Mouse (Mus musculus): ENCODE data around the gene Tceanc. TPM values are rescaled to one million over a fixed set of nuclear protein-coding genes. Genes with fewer than 3 reads are reported as not detected.
"Not testable (repeated sequence)": the region's sequence is repeated elsewhere in the genome, so short reads cannot be mapped to it uniquely, and the experiment has no call there.

Gene Tceanc
- total and polyA plus RNA-seq, 2 experiments from 2014 or later: 3.0 to 4.6 TPM

DNA sequence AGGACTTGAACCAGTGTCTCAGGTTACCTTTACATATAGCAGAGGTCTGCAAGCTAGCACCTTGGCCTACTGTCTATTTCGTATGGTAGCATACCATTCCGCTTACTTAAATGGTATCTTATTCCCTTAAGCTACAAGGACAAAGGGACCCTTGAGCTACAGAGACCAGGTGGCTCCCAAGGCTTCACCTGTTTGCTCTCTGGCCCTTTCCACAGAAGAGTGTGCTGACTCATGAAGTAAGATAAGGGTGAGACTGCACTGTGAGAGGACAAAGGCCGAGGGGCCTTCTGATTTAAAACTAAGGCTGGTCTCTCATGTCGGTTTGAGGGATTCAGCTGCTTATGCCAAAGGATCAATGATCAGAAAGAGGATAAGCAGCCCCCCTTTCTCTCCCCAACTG is 15.1 kb upstream of the Tceanc start:
- DNase-seq (no peak), ATAC-seq (no peak)
- Histone ChIP-seq H3K9me3 (ENCODE audit: low read length) (no peaks in the 10 kb centered on the region), H3K36me3 (ENCODE audit: insufficient read depth) (no peaks in the 10 kb centered on the region), H3K4me2 (ENCODE audit: low read depth) (no peak overlapping the region), H3K4me1 (ENCODE audit: insufficient read depth) (no peaks in the 10 kb centered on the region), H3K9ac (no peak overlapping the region), H3K27me3 (ENCODE audit: insufficient read depth, low read length) (no peaks in the 10 kb centered on the region), H3K4me3 (ENCODE audit: low read depth, low read length) (no peak overlapping the region), H3K27ac (ENCODE audit: low read depth, low read length) (no peak overlapping the region)
- TF ChIP-seq CTCF (IDR thresholded peaks at IDR 0.05; ENCODE audit: low read depth): no peak
- whole genome bisulfite sequencing: 79% methylated on average over 4 of the region's 4 CpGs

DNA sequence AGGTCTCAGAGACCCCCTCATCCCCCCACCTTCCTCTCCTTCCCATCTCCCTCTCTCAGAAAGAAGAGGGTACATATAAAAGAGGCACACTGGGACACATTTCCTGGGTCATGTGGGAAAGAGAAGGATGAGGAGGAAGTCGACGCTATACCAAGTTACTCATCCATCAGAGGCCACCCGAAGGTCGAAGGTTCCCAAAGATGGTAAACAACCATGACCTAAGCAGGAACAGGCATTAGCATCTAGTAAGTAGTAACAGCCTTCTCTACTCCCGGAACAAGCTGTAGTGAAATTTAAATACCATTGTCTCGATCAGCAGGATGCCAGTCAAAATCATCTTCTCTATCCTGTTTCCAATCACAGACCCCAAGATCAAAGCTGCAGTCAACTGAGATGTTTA is 13.3 kb upstream of the Tceanc start:
- ATAC-seq (no peak), DNase-seq (no peak)
- Histone ChIP-seq H3K9ac (no peak overlapping the region), H3K27ac (ENCODE audit: low read depth, low read length) (no peak overlapping the region), H3K27me3 (ENCODE audit: insufficient read depth, low read length) (no peaks in the 10 kb centered on the region), H3K4me3 (ENCODE audit: low read depth, low read length) (no peak overlapping the region), H3K4me1 (ENCODE audit: insufficient read depth) (no peaks in the 10 kb centered on the region), H3K9me3 (ENCODE audit: low read length) (no peaks in the 10 kb centered on the region), H3K4me2 (ENCODE audit: low read depth) (no peak overlapping the region), H3K36me3 (ENCODE audit: insufficient read depth) (no peaks in the 10 kb centered on the region)
- TF ChIP-seq CTCF (IDR thresholded peaks at IDR 0.05; ENCODE audit: low read depth): no peak
- 53% methylated on average over 6 of the region's 6 CpGs for WGBS

DNA sequence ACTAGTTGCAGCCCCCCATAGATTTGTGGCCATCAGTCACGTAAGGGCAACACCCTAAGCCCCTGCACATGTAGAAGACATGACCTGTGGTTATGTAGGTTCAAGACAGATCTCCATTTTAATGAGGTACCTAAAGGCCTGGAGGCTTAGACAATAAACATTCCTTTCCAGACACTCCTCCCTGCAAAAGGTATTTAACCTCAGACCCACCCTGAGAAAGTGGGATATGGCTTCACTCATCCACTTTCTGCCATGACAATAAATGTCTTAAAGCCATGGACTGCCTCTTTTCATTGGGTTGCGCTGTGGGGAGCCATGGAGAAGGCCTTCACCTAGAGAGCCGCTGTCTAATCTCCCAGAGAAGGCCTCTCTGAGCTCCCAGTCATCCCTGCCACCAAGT is 9.8 kb upstream of the Tceanc start:
- ATAC-seq: no peak
- no peak overlapping the region for H3K4me2 ChIP-seq (ENCODE audit: low read depth)
- no peaks in the 10 kb centered on the region for H3K36me3 ChIP-seq (ENCODE audit: insufficient read depth)
- 91% methylated on average over 3 of the region's 3 CpGs for WGBS
- no peaks in the 10 kb centered on the region for H3K4me1 ChIP-seq (ENCODE audit: insufficient read depth)
- DNase-seq: no peak
- no peaks in the 10 kb centered on the region for H3K27me3 ChIP-seq (ENCODE audit: insufficient read depth, low read length)
- no peak overlapping the region for H3K27ac ChIP-seq (ENCODE audit: low read depth, low read length)
- H3K9ac ChIP-seq: no peak overlapping the region
- no peak for TF ChIP-seq CTCF (IDR thresholded peaks at IDR 0.05; ENCODE audit: low read depth)
- H3K9me3 ChIP-seq (ENCODE audit: low read length): no peaks in the 10 kb centered on the region
- no peak overlapping the region for H3K4me3 ChIP-seq (ENCODE audit: low read depth, low read length)

DNA sequence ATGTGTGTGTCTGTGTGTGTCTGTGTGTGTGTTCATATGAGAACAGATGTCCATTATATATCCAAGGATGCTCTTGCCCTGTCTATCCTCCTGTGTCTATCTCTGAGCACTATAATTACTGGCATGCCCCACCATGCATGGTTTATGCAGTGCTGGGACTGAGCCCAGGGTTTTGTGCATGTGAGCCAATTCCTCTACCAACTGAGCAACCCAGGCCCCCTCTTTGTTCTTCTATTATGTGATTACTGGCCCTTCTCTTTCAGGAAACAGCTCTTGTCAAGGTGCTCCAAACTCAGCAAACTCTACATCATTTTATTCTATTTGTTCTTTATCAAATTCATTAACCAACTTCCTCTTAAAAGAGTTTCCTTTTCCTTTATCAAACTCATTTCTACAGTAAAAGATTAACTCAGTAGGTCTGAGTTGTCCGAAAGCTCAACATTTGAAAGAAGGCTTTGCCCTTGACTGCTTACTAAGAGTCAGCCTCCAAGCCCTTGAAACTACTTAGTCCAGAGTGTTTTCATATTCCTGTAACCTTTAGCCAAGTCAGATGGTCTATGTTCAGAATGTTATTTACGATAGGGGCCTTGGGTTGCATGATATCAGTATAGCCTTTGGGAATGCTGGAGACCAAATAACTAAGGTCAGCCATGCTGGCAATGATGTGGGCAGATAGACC is 7.4 kb upstream of the Tceanc start:
- WGBS: 89% methylated on average over 2 of the region's 2 CpGs
- H3K4me1 ChIP-seq (ENCODE audit: insufficient read depth): no peaks in the 10 kb centered on the region

DNA sequence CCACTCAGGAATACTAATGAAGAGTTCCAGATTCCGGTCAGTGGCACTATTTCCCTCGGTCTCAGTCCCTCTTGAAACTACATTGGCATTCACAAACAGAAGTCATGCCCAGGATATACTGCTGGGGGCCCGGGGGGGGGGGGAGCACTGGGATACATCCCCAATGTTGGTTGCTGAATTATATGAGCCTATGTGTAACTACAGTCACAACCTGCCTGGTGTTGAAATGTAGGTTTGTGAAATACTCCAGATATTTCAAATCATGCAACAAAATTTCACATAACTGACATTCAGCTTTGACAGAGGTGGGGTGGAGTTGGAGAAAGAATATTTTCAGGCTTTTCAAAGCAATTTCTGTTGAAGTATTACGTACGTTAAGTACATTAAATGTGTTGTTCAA is 2.4 kb upstream of the Tceanc start:
- no peak for TF ChIP-seq CTCF (IDR thresholded peaks at IDR 0.05; ENCODE audit: low read depth)
- DNase-seq (no peak), ATAC-seq (no peak)
- no peak overlapping the region for H3K9ac ChIP-seq
- no peaks in the 10 kb centered on the region for H3K27me3 ChIP-seq (ENCODE audit: insufficient read depth, low read length)
- no peaks in the 10 kb centered on the region for H3K4me1 ChIP-seq (ENCODE audit: insufficient read depth)
- H3K36me3 ChIP-seq (ENCODE audit: insufficient read depth): no peaks in the 10 kb centered on the region
- H3K4me2 ChIP-seq (ENCODE audit: low read depth): no peak overlapping the region
- H3K27ac ChIP-seq (ENCODE audit: low read depth, low read length): no peak overlapping the region
- H3K9me3 ChIP-seq (ENCODE audit: low read length): no peaks in the 10 kb centered on the region
- WGBS: 84% methylated on average over 5 of the region's 5 CpGs
- no peak overlapping the region for H3K4me3 ChIP-seq (ENCODE audit: low read depth, low read length)

More for the DNA sequence above, 7.4 kb upstream of the Tceanc start:
- Histone ChIP-seq H3K4me2 (ENCODE audit: low read depth) (no peak overlapping the region), H3K27me3 (ENCODE audit: insufficient read depth, low read length) (no peaks in the 10 kb centered on the region), H3K9ac (no peak overlapping the region), H3K27ac (ENCODE audit: low read depth, low read length) (no peak overlapping the region), H3K9me3 (ENCODE audit: low read length) (no peaks in the 10 kb centered on the region), H3K4me3 (ENCODE audit: low read depth, low read length) (no peak overlapping the region), H3K36me3 (ENCODE audit: insufficient read depth) (no peaks in the 10 kb centered on the region)
- DNase-seq: no peak
- 0 out of 2 replicates have a peak, but pooled peaks have one; percentile 20 for ATAC-seq
- TF ChIP-seq CTCF (IDR thresholded peaks at IDR 0.05; ENCODE audit: low read depth): no peak

DNA sequence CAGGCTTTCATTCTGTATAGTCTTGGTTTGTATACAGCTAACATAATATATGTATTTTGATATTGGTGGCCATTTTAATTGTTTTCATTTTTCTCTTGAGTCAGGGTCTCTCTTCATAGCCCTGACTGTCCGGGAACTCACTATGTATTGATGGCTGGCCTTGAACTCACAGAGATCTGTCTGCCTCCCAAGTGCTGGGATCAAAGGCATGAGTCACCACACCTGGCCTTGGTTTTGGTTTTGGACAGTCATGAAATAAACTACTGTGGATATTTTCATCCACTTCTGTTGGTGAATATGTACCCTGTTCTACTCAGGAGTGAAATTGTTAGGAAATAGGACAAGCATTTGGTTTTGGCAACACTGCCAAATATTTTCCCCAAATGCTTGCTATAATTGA is 1.7 kb downstream of the Tceanc start:
- Histone ChIP-seq H3K36me3 (ENCODE audit: insufficient read depth) (no peaks in the 10 kb centered on the region), H3K4me3 (ENCODE audit: low read depth, low read length) (no peak overlapping the region), H3K9ac (no peak overlapping the region), H3K9me3 (ENCODE audit: low read length) (no peaks in the 10 kb centered on the region), H3K27ac (ENCODE audit: low read depth, low read length) (no peak overlapping the region), H3K4me1 (ENCODE audit: insufficient read depth) (no peaks in the 10 kb centered on the region), H3K27me3 (ENCODE audit: insufficient read depth, low read length) (no peaks in the 10 kb centered on the region), H3K4me2 (ENCODE audit: low read depth) (no peak overlapping the region)
- ATAC-seq (no peak), DNase-seq (no peak)
- no peak for TF ChIP-seq CTCF (IDR thresholded peaks at IDR 0.05; ENCODE audit: low read depth)
- WGBS: 91% methylated on average over 1 of the region's 1 CpGs

DNA sequence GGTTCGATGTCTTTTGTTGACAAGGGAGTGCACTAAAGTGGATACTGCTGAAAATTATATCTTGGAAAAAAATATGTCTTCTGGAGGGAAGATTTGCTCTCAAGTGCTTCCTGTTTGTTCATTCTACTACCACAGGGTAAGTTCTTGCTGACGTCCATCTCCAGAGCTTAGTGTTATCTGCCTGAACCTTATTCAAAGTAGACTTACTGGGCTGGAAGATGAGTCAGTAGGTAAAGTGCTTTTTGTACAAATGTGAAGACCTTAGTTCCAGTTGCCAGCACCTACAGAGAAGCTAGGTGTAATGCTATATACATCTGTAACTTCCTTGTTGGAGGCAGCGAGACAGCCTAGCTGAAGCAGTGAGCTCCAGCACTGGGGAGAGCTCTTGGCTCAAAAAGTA is 2.4 kb downstream of the Tceanc start:
- H3K27ac ChIP-seq (ENCODE audit: low read depth, low read length): no peak overlapping the region
- WGBS: 89% methylated on average over 3 of the region's 3 CpGs
- no peak overlapping the region for H3K4me3 ChIP-seq (ENCODE audit: low read depth, low read length)
- TF ChIP-seq CTCF (IDR thresholded peaks at IDR 0.05; ENCODE audit: low read depth): no peak
- H3K4me1 ChIP-seq (ENCODE audit: insufficient read depth): no peaks in the 10 kb centered on the region
- no peak overlapping the region for H3K4me2 ChIP-seq (ENCODE audit: low read depth)
- H3K27me3 ChIP-seq (ENCODE audit: insufficient read depth, low read length): no peaks in the 10 kb centered on the region
- ATAC-seq (no peak), DNase-seq (no peak)
- no peak overlapping the region for H3K9ac ChIP-seq
- no peaks in the 10 kb centered on the region for H3K9me3 ChIP-seq (ENCODE audit: low read length)
- no peaks in the 10 kb centered on the region for H3K36me3 ChIP-seq (ENCODE audit: insufficient read depth)

DNA sequence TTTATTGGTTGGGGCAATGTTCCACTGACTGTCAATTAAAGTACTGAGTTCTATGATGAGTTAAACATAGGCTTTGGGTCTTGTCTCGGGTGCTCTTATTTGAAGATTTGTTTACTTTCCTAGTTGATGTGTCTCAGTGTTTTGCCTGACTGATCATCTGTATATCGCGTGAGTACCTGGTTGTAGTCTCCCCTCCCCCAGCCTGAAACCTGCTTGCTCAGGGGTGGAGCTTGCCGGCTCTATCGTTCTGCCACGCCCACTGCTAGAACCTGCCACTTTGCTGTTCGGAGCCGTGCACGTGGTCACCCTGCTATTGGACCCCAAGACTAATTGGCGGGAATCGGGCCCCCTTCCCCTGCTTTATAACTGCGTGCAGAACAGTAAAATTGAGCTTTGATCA is 4.3 kb downstream of the Tceanc start:
- DNase-seq: not testable (repeated sequence)
- 32% methylated on average over 12 of the region's 12 CpGs for WGBS

More for the DNA sequence above, 4.3 kb downstream of the Tceanc start:
- H3K4me2 ChIP-seq (ENCODE audit: low read depth): peak overlapping the region; percentile 28; the same call in 1 of the 2 replicates
- not testable (repeated sequence) for ATAC-seq; H3K27me3 ChIP-seq (ENCODE audit: insufficient read depth, low read length); H3K9me3 ChIP-seq (ENCODE audit: low read length); H3K4me1 ChIP-seq (ENCODE audit: insufficient read depth); H3K4me3 ChIP-seq (ENCODE audit: low read depth, low read length); H3K27ac ChIP-seq (ENCODE audit: low read depth, low read length); H3K9ac ChIP-seq; H3K36me3 ChIP-seq (ENCODE audit: insufficient read depth)

All from forebrain, postnatal 0 days (tissue).